Mouse (Mus musculus) heart, adult 8-10 months (tissue): ENCODE measurements at regions not wholly inside any gene's neighbourhood (a gene's known extent, or its start where the extent isn't known, plus 50 kb on each side); places are given as distances from the start of the nearest gene placed in this dataset.
A peak's percentile ranks its signal among the peaks of the same experiment; 100 is the strongest.

Experiments
- DNase-seq: peaks from one replicate; pipeline ENCODE4 v3.0.0; 2022; ENCODE audit warnings: low spot score

DNA sequence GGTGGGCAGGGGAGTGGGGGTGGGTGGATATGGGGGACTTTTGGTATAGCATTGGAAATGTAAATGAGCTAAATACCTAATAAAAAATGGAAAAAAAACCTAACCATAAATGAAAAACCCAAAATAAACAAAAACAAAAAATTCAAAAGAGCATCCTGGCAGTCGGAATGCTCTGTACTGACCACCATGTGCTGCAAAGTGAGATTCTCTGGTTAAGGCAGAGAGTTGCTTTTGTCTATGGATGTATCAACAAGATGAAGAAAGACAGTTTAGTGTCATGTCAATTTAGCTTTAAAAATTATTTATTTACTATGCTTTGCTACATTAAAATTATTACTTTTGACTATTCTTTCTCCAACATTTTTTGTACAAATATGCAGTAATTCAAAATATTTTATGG, 88.5 kb downstream of the E330014E10Rik start:
- DNase-seq, result no peak

DNA sequence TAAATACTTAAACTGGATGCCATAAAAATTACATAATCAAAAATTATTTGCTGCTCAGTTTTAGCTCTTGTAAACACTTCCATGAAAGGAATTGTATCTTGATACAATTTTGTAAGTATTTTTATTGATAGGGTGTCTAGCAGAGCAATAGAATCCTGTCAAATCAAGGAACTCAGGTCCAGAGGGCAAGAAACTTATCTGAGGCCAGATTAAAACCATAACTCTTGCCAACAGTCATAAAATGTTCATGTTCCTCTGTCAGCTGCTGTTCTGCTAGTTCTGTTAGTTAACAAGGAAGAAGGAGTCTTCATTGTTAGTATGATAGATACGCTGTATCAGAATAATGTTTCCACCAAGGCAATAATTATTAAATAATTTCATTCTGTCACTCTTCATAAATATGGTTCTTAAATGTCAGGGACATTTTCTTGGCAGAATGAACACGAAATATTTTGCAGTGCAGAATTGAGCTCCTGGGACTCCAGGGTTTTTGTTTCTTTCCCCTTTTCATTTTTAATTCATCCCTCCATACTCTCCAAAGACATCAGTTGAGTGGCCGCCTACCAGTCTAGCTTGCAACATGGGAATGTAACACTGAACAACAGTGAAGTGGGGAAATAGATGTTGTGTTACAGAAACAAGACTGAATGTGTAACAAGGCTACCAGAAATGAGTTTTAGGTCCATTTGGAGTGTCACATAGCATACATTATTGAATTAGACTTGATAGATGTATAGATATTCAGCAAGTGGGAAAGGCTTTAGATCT, 89.1 kb downstream of the E330014E10Rik start:
- DNase-seq, result no peak

DNA sequence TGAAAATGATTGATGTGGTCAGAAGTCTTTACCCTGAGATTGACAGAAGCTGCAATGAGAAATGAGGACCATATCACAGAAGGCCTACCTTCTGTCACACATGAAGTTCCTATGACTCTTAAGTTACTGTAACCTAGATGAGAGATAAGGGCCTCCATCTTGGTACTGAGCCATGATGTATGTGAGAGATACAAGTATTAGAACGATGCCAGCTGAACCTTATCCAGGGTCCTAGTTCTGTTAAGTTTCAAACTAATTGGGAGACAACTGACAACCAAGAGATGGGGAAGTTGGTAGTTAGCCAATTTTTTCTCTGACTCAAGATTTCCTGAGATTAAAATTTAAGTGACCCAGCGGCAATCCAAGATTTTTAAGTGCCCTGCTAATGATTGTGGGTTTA, 89.7 kb downstream of the E330014E10Rik start:
- DNase-seq, result no peak

DNA sequence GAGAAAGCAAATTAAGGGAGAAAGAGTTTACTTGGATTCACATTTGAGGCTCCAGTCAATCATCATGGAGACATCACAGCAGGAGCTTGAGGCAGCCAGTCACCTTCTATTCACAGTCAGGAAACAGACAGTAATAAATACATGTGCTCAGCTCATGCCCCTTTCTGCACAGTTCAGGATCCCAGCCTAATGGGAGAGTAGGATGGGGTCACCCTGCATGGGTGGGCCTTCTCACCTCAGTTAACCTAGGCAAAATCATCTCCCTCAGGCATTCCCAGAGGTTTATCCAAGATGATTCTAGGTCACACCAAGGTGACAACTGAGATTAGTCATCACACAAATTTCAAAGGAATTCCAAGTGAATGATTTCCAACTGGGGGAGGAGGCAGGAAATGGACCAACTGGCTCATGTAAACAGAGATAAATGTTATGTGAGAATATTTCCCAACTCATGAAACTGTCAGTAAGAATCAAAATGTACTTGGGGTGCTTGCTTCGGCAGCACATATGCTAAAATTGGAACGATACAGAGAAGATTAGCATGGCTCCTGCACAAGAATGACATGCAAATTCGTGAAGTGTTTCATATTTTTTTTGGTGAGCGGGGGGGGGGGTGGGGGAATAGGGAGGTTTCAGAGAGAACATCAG, 89.8 kb upstream of the Cxcl13 start:
- DNase-seq, result no peak

DNA sequence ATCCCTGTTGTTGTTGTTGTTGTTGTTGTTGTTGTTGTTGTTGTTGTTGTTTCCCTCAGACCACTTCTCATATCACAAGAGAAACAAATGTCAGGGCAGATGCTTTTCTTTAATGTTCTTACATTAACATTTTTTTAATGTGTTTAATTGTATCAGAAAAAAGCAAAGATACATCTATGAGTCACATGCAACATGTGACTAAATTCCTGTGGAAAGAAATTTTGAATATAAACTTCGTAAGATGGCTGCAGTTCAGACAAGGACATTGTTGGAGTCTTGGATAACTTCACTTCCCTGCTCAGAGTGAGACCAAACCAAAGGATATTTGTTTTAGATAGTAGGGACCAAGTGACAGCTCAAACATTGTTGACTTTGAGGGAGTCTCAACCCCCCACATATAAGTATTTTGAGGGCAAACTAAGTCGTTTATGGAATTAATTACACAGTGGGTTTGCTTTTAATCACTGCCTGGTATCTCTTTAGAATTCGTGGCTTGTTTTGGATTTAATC, 86.4 kb upstream of the Cxcl13 start:
- DNase-seq, result no peak

DNA sequence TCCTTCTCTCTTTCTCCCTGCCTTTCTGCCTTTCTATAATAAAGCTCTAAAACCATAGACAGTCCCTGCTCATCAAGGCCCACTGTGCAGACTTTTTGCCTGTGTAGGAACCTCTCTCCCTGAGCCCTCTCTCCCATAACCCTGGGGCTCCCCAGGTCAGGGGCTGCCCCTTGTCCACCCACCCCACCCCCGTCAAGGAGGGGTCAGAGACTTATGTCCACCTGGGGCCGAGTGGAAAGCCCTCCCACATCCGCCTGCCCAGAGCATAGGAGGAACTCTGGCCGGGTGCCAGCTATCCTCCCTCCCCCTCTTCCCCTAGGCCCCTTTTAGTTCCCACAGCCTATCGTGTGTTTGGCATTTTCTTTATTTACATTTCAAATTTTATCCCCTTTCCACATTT, 81.8 kb upstream of the Cxcl13 start:
- no peak for DNase-seq

DNA sequence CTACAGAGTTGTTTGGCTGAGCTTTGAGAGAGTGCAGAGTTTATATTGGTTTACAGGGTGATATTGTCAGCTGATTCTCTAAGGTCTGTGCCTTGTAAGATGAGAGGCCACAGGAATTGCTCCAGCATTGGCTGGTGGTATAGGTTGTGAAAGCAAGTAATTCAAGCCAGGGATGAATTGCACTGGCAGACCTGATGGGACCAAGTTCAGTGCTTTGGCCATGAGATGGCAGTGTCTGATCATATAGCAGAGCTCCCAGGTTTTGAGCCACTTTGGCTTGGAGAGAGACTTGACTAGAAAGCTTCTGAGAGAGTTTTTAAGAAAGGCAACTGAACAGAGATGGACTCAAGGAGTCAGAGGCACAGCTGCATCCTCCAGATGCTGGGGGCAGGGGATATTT, 75.8 kb upstream of the Cxcl13 start:
- DNase-seq, result peak; percentile 19
